ENCODE assay signal across 8 mouse cellular contexts in genomic region chr3:142559632-142560228, GRCm38 (mm10). TPM values are rescaled to one million over a fixed set of nuclear protein-coding genes. Genes with fewer than 3 reads are reported as not detected.
DNase-seq lines count a peak whose midpoint lies in the region; ATAC-seq lines count a peak whose summit lies in the region.

Gene Gbp3 (plus strand): TSS chr3:142560026.

- H3K27me3 ChIP-seq in forebrain, embryonic 14.5 days (replicated peaks; ENCODE audit: control insufficient read depth, insufficient read depth, low read length), result no peaks in the 10 kb centered on the region
- H3K27me3 ChIP-seq in hindbrain, embryonic 15.5 days, result no peaks in the 10 kb centered on the region
- no peaks in the 10 kb centered on the region for H3K27me3 ChIP-seq in liver, embryonic 12.5 days (replicated peaks)

- peak within 1 kb of the TSS; percentile 29; the same call in 1 of the 2 replicates for H3K9ac ChIP-seq in forebrain, embryonic 14.5 days (ENCODE audit: low read length)
- no peak within 1 kb of the TSS for H3K9ac ChIP-seq in hindbrain, embryonic 15.5 days
- peak within 1 kb of the TSS; percentile 41; the same call in 1 of the 2 replicates for H3K9ac ChIP-seq in liver, embryonic 12.5 days

- no peak within 1 kb of the TSS for H3K27ac ChIP-seq in forebrain, embryonic 14.5 days (ENCODE audit: low read depth, low read length)
- no peak within 1 kb of the TSS for H3K27ac ChIP-seq in hindbrain, embryonic 15.5 days (replicated peaks)
- H3K27ac ChIP-seq in liver, embryonic 12.5 days, result no peak within 1 kb of the TSS

- no peaks in the 10 kb centered on the region for H3K36me3 ChIP-seq in forebrain, embryonic 14.5 days (ENCODE audit: control insufficient read depth, insufficient read depth, low read length)
- H3K36me3 ChIP-seq in hindbrain, embryonic 15.5 days, result no peaks in the 10 kb centered on the region
- H3K36me3 ChIP-seq in liver, embryonic 12.5 days, result no peaks in the 10 kb centered on the region

- no peaks in the 10 kb centered on the region for H3K9me3 ChIP-seq in forebrain, embryonic 14.5 days (replicated peaks; ENCODE audit: control insufficient read depth, low read length)
- H3K9me3 ChIP-seq in hindbrain, embryonic 15.5 days, result no peaks in the 10 kb centered on the region
- no peaks in the 10 kb centered on the region for H3K9me3 ChIP-seq in liver, embryonic 12.5 days (replicated peaks)

- ATAC-seq in forebrain, embryonic 14.5 days, result no peak
- no peak for ATAC-seq in hindbrain, embryonic 15.5 days (ENCODE audit: low FRiP score, low read depth)
- no peak for ATAC-seq in liver, embryonic 12.5 days

- DNase-seq in adrenal gland, adult (ENCODE audit: inconsistent age in 2 of 2, low spot score in 1 of 2), result peak; percentile 35 to 85
- no peak for DNase-seq in adrenal gland, postnatal 4 days (ENCODE audit: low spot score in 2 of 2)
- peak; percentile 66 for DNase-seq in Muller cell, postnatal 12 days (ENCODE audit: inconsistent ontology term)
- DNase-seq in forebrain, embryonic 14.5 days (ENCODE audit: low spot score), result no peak
- peak; percentile 50 for DNase-seq in naive thymus-derived CD4-positive, alpha-beta T cell, adult 2 months (ENCODE audit: low read depth)
- no peak for DNase-seq in embryo, embryonic 11 days

- peak within 1 kb of the TSS; percentile 42 for H3K4me2 ChIP-seq in forebrain, embryonic 14.5 days (ENCODE audit: low read length)
- peak within 1 kb of the TSS; percentile 25 for H3K4me2 ChIP-seq in hindbrain, embryonic 15.5 days
- H3K4me2 ChIP-seq in liver, embryonic 12.5 days, result peak within 1 kb of the TSS; percentile 64

- WGBS in forebrain, embryonic 14.5 days, result 26% methylated on average over 3 of the region's 3 CpGs
- WGBS in hindbrain, embryonic 15.5 days, result 49% methylated on average over 3 of the region's 3 CpGs
- 25% methylated on average over 3 of the region's 3 CpGs for WGBS in liver, embryonic 12.5 days (ENCODE audit: insufficient replicate concordance)

- H3K4me3 ChIP-seq in forebrain, embryonic 14.5 days (ENCODE audit: low read depth, low read length), result peak within 1 kb of the TSS; percentile 16; the same call in 1 of the 2 replicates
- 0 out of 2 replicates have a peak within 1 kb of the TSS, but pooled peaks have one; percentile 19 for H3K4me3 ChIP-seq in hindbrain, embryonic 15.5 days
- peak within 1 kb of the TSS; percentile 51 for H3K4me3 ChIP-seq in liver, embryonic 12.5 days

- no peaks in the 10 kb centered on the region; the same call in 1 of the 2 replicates for H3K4me1 ChIP-seq in forebrain, embryonic 14.5 days (ENCODE audit: control insufficient read depth, insufficient read depth, low read length)
- no peaks in the 10 kb centered on the region for H3K4me1 ChIP-seq in hindbrain, embryonic 15.5 days (replicated peaks)
- peaks cover 4% of the 10 kb centered on the region; the same call in 1 of the 2 replicates for H3K4me1 ChIP-seq in liver, embryonic 12.5 days

RNA-seq across cellular contexts. Expression of gene Gbp3, which starts in this region (rescaled TPM):
- total RNA-seq in adrenal gland, postnatal 4 days (2021), result 1 to 10 TPM; 6.7 to 7.8 TPM
- polyA plus RNA-seq in forebrain, embryonic 14.5 days (2014; fragmentation: Nextera tagmentation; extraction: Ambion mirVana), result 1.0 and 1.5 TPM in 2 replicates
- polyA plus RNA-seq in hindbrain, embryonic 15.5 days (2015; fragmentation: Nextera tagmentation; extraction: Ambion mirVana), result 1.4 and 1.9 TPM in 2 replicates
- 0.86 and 0.87 TPM in 2 replicates for polyA plus RNA-seq in liver, embryonic 12.5 days (2016; fragmentation: Nextera tagmentation; extraction: Ambion mirVana)

Comparison
In these comparisons a context has a peak if more than half of its experiments do, and no peak if none do; other contexts are left out.
1. DNase-seq: peak in adrenal gland, adult (2 of 2), Muller cell, postnatal 12 days (single experiment) and naive thymus-derived CD4-positive, alpha-beta T cell, adult 2 months (single experiment); none in adrenal gland, postnatal 4 days (0 of 2), forebrain, embryonic 14.5 days (single experiment) and embryo, embryonic 11 days (single experiment).
2. Peak in every context shown above with its lines, with median percentiles within 50 percentile points of each other: H3K4me2 ChIP-seq and H3K4me3 ChIP-seq.